In the genomic region with DNA sequence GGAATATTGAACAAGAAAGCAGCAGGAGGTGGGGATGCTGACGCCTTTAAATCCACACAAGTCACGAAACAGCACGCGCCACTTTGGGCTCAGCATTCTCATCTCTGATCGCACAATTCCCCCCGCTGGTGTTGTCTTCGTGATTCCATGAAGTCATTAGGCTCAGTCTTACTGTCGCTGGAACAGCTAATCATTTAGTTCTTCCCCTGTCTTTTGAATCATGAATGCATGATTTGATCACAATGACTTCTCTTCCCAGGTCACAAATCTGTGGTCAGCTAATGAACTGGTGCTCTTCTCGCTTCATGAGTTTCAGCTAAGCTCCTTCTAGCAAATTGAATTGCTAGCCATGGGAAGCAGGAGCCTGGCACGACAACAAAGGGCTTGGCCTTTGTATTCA, we compare ENCODE assay signal across 21 mouse cellular contexts. TPM values are rescaled to one million over a fixed set of nuclear protein-coding genes. Genes with fewer than 3 reads are reported as not detected.
DNase-seq lines count a peak whose midpoint lies in the region; ATAC-seq and TF ChIP-seq lines count a peak whose summit lies in the region.
"Had no signal": no experiment of that assay in that cellular context is flagged by ENCODE, and none has a peak within 500 bp of the region (broad histone marks: within the 10 kb centered on the region; RNA-seq: fewer than 3 reads in every experiment).

No protein-coding gene starts in this region.

- peak; percentile 60 for ATAC-seq in forebrain, embryonic 12.5 days (ENCODE audit: low FRiP score)
- no peak for ATAC-seq in forebrain, embryonic 15.5 days (replicated peaks)
- ATAC-seq in hindbrain, postnatal 0 days, result no peak
- no peak for ATAC-seq in hindbrain, embryonic 14.5 days (ENCODE audit: low FRiP score)
- no peak for ATAC-seq in midbrain, postnatal 0 days (ENCODE audit: low FRiP score)
- ATAC-seq: CD4-positive, CD25-positive, alpha-beta regulatory T cell, adult 4 months; lung, postnatal 0 days had no signal

- H3K36me3 ChIP-seq in forebrain, embryonic 12.5 days (replicated peaks), result no peaks in the 10 kb centered on the region
- H3K36me3 ChIP-seq in forebrain, embryonic 15.5 days, result no peaks in the 10 kb centered on the region
- H3K36me3 ChIP-seq in hindbrain, postnatal 0 days (ENCODE audit: insufficient read depth, low read length), result no peaks in the 10 kb centered on the region
- H3K36me3 ChIP-seq in hindbrain, embryonic 14.5 days (replicated peaks; ENCODE audit: control insufficient read depth, insufficient read depth), result no peaks in the 10 kb centered on the region
- no peaks in the 10 kb centered on the region for H3K36me3 ChIP-seq in embryonic facial prominence, embryonic 10.5 days (replicated peaks)
- no peaks in the 10 kb centered on the region for H3K36me3 ChIP-seq in midbrain, postnatal 0 days (ENCODE audit: insufficient read depth, low read length)
- H3K36me3 ChIP-seq: heart, embryonic 13.5 days had no signal

- no peak overlapping the region for H3K9ac ChIP-seq in forebrain, embryonic 12.5 days
- H3K9ac ChIP-seq in forebrain, embryonic 15.5 days (replicated peaks), result no peak overlapping the region
- no peak overlapping the region for H3K9ac ChIP-seq in hindbrain, postnatal 0 days (replicated peaks; ENCODE audit: low read length)
- no peak overlapping the region for H3K9ac ChIP-seq in hindbrain, embryonic 14.5 days
- no peak overlapping the region for H3K9ac ChIP-seq in midbrain, postnatal 0 days (replicated peaks; ENCODE audit: low read length, poor library complexity, severe bottlenecking)
- H3K9ac ChIP-seq: heart, embryonic 13.5 days had no signal

- H3K9me3 ChIP-seq in forebrain, embryonic 12.5 days, result no peaks in the 10 kb centered on the region
- no peaks in the 10 kb centered on the region for H3K9me3 ChIP-seq in forebrain, embryonic 15.5 days
- no peaks in the 10 kb centered on the region for H3K9me3 ChIP-seq in hindbrain, postnatal 0 days (ENCODE audit: low read length)
- no peaks in the 10 kb centered on the region for H3K9me3 ChIP-seq in hindbrain, embryonic 14.5 days (ENCODE audit: control insufficient read depth, low read length)
- H3K9me3 ChIP-seq in embryonic facial prominence, embryonic 10.5 days, result no peaks in the 10 kb centered on the region
- H3K9me3 ChIP-seq in midbrain, postnatal 0 days (ENCODE audit: low read length), result no peaks in the 10 kb centered on the region
- H3K9me3 ChIP-seq: heart, embryonic 13.5 days had no signal

- H3K27ac ChIP-seq in forebrain, embryonic 12.5 days, result no peak overlapping the region
- H3K27ac ChIP-seq in forebrain, embryonic 15.5 days (replicated peaks), result no peak overlapping the region
- H3K27ac ChIP-seq in hindbrain, postnatal 0 days, result no peak overlapping the region
- H3K27ac ChIP-seq in hindbrain, embryonic 14.5 days, result no peak overlapping the region
- H3K27ac ChIP-seq in embryonic facial prominence, embryonic 10.5 days (replicated peaks), result peak overlapping the region; percentile 6; the same call in 1 of the 2 replicates
- H3K27ac ChIP-seq in midbrain, postnatal 0 days (ENCODE audit: low read depth, low read length), result no peak overlapping the region
- H3K27ac ChIP-seq: heart, adult 2 months; heart, embryonic 13.5 days; macrophage had no signal

- no peak for TF ChIP-seq CTCF in hindbrain, postnatal 0 days (IDR thresholded peaks at IDR 0.05; ENCODE audit: low read depth)
- no peak for TF ChIP-seq CTCF in midbrain, postnatal 0 days (IDR thresholded peaks at IDR 0.05)

- no peak overlapping the region for H3K4me3 ChIP-seq in forebrain, embryonic 12.5 days (replicated peaks)
- H3K4me3 ChIP-seq in forebrain, embryonic 15.5 days, result no peak overlapping the region
- no peak overlapping the region for H3K4me3 ChIP-seq in hindbrain, postnatal 0 days (ENCODE audit: low read length)
- no peak overlapping the region for H3K4me3 ChIP-seq in hindbrain, embryonic 14.5 days (replicated peaks; ENCODE audit: low read length)
- no peak overlapping the region for H3K4me3 ChIP-seq in embryonic facial prominence, embryonic 10.5 days
- no peak overlapping the region for H3K4me3 ChIP-seq in midbrain, postnatal 0 days (ENCODE audit: low read depth, low read length)
- H3K4me3 ChIP-seq: heart, adult 2 months; heart, embryonic 13.5 days had no signal

- H3K4me2 ChIP-seq in forebrain, embryonic 12.5 days, result no peak overlapping the region
- H3K4me2 ChIP-seq in forebrain, embryonic 15.5 days (replicated peaks), result no peak overlapping the region
- no peak overlapping the region for H3K4me2 ChIP-seq in hindbrain, postnatal 0 days (ENCODE audit: low read depth, low read length)
- H3K4me2 ChIP-seq in hindbrain, embryonic 14.5 days (replicated peaks), result no peak overlapping the region
- H3K4me2 ChIP-seq in midbrain, postnatal 0 days (ENCODE audit: low read depth, low read length, poor library complexity, severe bottlenecking), result no peak overlapping the region
- H3K4me2 ChIP-seq: heart, embryonic 13.5 days had no signal

- WGBS in forebrain, embryonic 12.5 days, result 26% methylated on average over 10 of the region's 10 CpGs
- WGBS in forebrain, embryonic 15.5 days, result 23% methylated on average over 10 of the region's 10 CpGs
- 43% methylated on average over 10 of the region's 10 CpGs for WGBS in hindbrain, postnatal 0 days
- 35% methylated on average over 10 of the region's 10 CpGs for WGBS in hindbrain, embryonic 14.5 days
- WGBS in embryonic facial prominence, embryonic 10.5 days, result 55% methylated on average over 10 of the region's 10 CpGs
- WGBS in midbrain, postnatal 0 days, result 43% methylated on average over 10 of the region's 10 CpGs

- peaks cover 7% of the 10 kb centered on the region for H3K4me1 ChIP-seq in forebrain, embryonic 12.5 days
- H3K4me1 ChIP-seq in forebrain, embryonic 15.5 days, result no peaks in the 10 kb centered on the region
- H3K4me1 ChIP-seq in hindbrain, postnatal 0 days (ENCODE audit: insufficient read depth, low read length), result no peaks in the 10 kb centered on the region
- no peaks in the 10 kb centered on the region for H3K4me1 ChIP-seq in hindbrain, embryonic 14.5 days (replicated peaks; ENCODE audit: control insufficient read depth, insufficient read depth, low read length)
- peaks cover 22% of the 10 kb centered on the region for H3K4me1 ChIP-seq in embryonic facial prominence, embryonic 10.5 days
- H3K4me1 ChIP-seq in midbrain, postnatal 0 days (ENCODE audit: insufficient read depth, low read length), result no peaks in the 10 kb centered on the region

- DNase-seq in hindbrain, postnatal 0 days (ENCODE audit: low spot score), result peak; percentile 35
- no peak for DNase-seq in hindbrain, embryonic 14.5 days (ENCODE audit: low spot score)
- DNase-seq in embryonic facial prominence, embryonic 10.5 days (ENCODE audit: low spot score), result peak; percentile 12
- DNase-seq in midbrain, postnatal 0 days (ENCODE audit: low spot score), result peak; percentile 25
- DNase-seq in urinary bladder, postnatal 14 days (ENCODE audit: low spot score), result no peak
- no peak for DNase-seq in urinary bladder, postnatal 36 days (ENCODE audit: low spot score in 2 of 2)
- DNase-seq: cerebellum, adult 11-12 months; gastrocnemius, postnatal 36 days; heart, adult 2 months; heart, postnatal 14 days; kidney, adult 2 months; kidney, postnatal 10 days; liver; thymus, adult 18-20 months; thymus, postnatal 36 days had no signal

- peaks cover 21% of the 10 kb centered on the region for H3K27me3 ChIP-seq in forebrain, embryonic 12.5 days
- H3K27me3 ChIP-seq in forebrain, embryonic 15.5 days, result no peaks in the 10 kb centered on the region
- H3K27me3 ChIP-seq in hindbrain, postnatal 0 days (ENCODE audit: insufficient read depth, low read length), result no peaks in the 10 kb centered on the region
- H3K27me3 ChIP-seq in hindbrain, embryonic 14.5 days (ENCODE audit: control insufficient read depth, insufficient read depth, low read length), result peaks cover 17% of the 10 kb centered on the region; the same call in 1 of the 2 replicates
- H3K27me3 ChIP-seq in embryonic facial prominence, embryonic 10.5 days (replicated peaks; ENCODE audit: low read depth, poor library complexity, severe bottlenecking), result peaks cover 68% of the 10 kb centered on the region
- H3K27me3 ChIP-seq in midbrain, postnatal 0 days (ENCODE audit: insufficient read depth, low read length), result peaks cover 11% of the 10 kb centered on the region

RNA-seq across cellular contexts. Expression of a gene that starts 42.3 kb away (rescaled TPM):
- 2.4 and 2.6 TPM in 2 replicates for polyA plus RNA-seq in forebrain, embryonic 12.5 days (2016; fragmentation: Nextera tagmentation; extraction: Ambion mirVana)
- 0.84 and 1.6 TPM in 2 replicates for polyA plus RNA-seq in forebrain, embryonic 15.5 days (2015; fragmentation: Nextera tagmentation; extraction: Ambion mirVana)
- total RNA-seq in hindbrain, postnatal 0 days (2014; rRNA removed), result 0.50 and 1.3 TPM in 2 replicates
- polyA plus RNA-seq in hindbrain, postnatal 0 days (2015; fragmentation: Nextera tagmentation; extraction: Ambion mirVana), result 0.48 and 0.99 TPM in 2 replicates
- polyA plus RNA-seq in hindbrain, embryonic 14.5 days (2014; fragmentation: Nextera tagmentation; extraction: Ambion mirVana), result 0.31 and 0.37 TPM in 2 replicates
- polyA plus RNA-seq in embryonic facial prominence, embryonic 10.5 days (2016; fragmentation: Nextera tagmentation; extraction: Ambion mirVana), result 18.9 and 19.1 TPM in 2 replicates
- 0.44 and 1.2 TPM in 2 replicates for total RNA-seq in midbrain, postnatal 0 days (2014; rRNA removed)
- polyA plus RNA-seq in midbrain, postnatal 0 days (2015; fragmentation: Nextera tagmentation; extraction: Ambion mirVana), result 0.52 and 1.1 TPM in 2 replicates

Comparison
In these comparisons a context has a peak if more than half of its experiments do, and no peak if none do; other contexts are left out.
1. DNase-seq: peak in hindbrain, postnatal 0 days (single experiment), embryonic facial prominence, embryonic 10.5 days (single experiment) and midbrain, postnatal 0 days (single experiment); none in hindbrain, embryonic 14.5 days (single experiment), urinary bladder, postnatal 14 days (single experiment) and urinary bladder, postnatal 36 days (0 of 2).